Mouse (Mus musculus): ENCODE measurements around the gene Ang2. TPM values are rescaled to one million over a fixed set of nuclear protein-coding genes. Genes with fewer than 3 reads are reported as not detected.
"Not testable (repeated sequence)": the region's sequence is repeated elsewhere in the genome, so short reads cannot be mapped to it uniquely, and the experiment has no call there.

Gene Ang2
- polyA plus RNA-seq (2014; fragmentation: Nextera tagmentation; extraction: Ambion mirVana): not detected in 2 replicates

GRCm38 (mm10) chr14:51199098-51200023 lies at the start of gene Ang2:
Gene Ang2, minus strand, starts transcription at chr14:51199148.
- 77% methylated on average over 5 of the region's 5 CpGs for WGBS
- H3K4me3 ChIP-seq (ENCODE audit: low read depth, low read length): no peak within 1 kb of the TSS
- H3K9me3 ChIP-seq (ENCODE audit: control insufficient read depth, low read length): no peaks in the 10 kb centered on the region
- no peaks in the 10 kb centered on the region for H3K4me1 ChIP-seq (replicated peaks; ENCODE audit: control insufficient read depth, insufficient read depth, low read length)
- no peaks in the 10 kb centered on the region for H3K36me3 ChIP-seq (ENCODE audit: control insufficient read depth, insufficient read depth, low read length)
- no peak for DNase-seq (ENCODE audit: low spot score)
- no peak for ATAC-seq (replicated peaks; ENCODE audit: low FRiP score)
- no peak within 1 kb of the TSS for H3K27ac ChIP-seq (ENCODE audit: low read depth, low read length)
- H3K27me3 ChIP-seq (replicated peaks; ENCODE audit: control insufficient read depth, insufficient read depth, low read length): no peaks in the 10 kb centered on the region
- H3K9ac ChIP-seq (ENCODE audit: low read depth, low read length): no peak within 1 kb of the TSS
- H3K4me2 ChIP-seq: no peak within 1 kb of the TSS

- 80% methylated on average over 1 of the region's 1 CpGs for WGBS
- H3K36me3 ChIP-seq (ENCODE audit: control insufficient read depth, insufficient read depth, low read length): no peaks in the 10 kb centered on the region
- H3K4me3 ChIP-seq (ENCODE audit: low read depth, low read length): no peak overlapping the region
- ATAC-seq (replicated peaks; ENCODE audit: low FRiP score) (no peak), DNase-seq (ENCODE audit: low spot score) (no peak)
- H3K27ac ChIP-seq (ENCODE audit: low read depth, low read length): no peak overlapping the region
- no peak overlapping the region for H3K4me2 ChIP-seq
- H3K9me3 ChIP-seq (ENCODE audit: control insufficient read depth, low read length): no peaks in the 10 kb centered on the region
- no peaks in the 10 kb centered on the region for H3K27me3 ChIP-seq (replicated peaks; ENCODE audit: control insufficient read depth, insufficient read depth, low read length)
- H3K4me1 ChIP-seq (replicated peaks; ENCODE audit: control insufficient read depth, insufficient read depth, low read length): no peaks in the 10 kb centered on the region
- no peak overlapping the region for H3K9ac ChIP-seq (ENCODE audit: low read depth, low read length)
These were observed 48.8 kb upstream of the Ang2 start for GRCm38 (mm10) chr14:51247736-51248135.

- H3K9ac ChIP-seq (ENCODE audit: low read depth, low read length): no peak overlapping the region
- no peaks in the 10 kb centered on the region for H3K36me3 ChIP-seq (ENCODE audit: control insufficient read depth, insufficient read depth, low read length)
- no peak overlapping the region for H3K27ac ChIP-seq (ENCODE audit: low read depth, low read length)
- H3K4me1 ChIP-seq (replicated peaks; ENCODE audit: control insufficient read depth, insufficient read depth, low read length): no peaks in the 10 kb centered on the region
- no peaks in the 10 kb centered on the region for H3K9me3 ChIP-seq (ENCODE audit: control insufficient read depth, low read length)
- no peaks in the 10 kb centered on the region for H3K27me3 ChIP-seq (replicated peaks; ENCODE audit: control insufficient read depth, insufficient read depth, low read length)
- no peak overlapping the region for H3K4me3 ChIP-seq (ENCODE audit: low read depth, low read length)
- DNase-seq (ENCODE audit: low spot score) (no peak), ATAC-seq (replicated peaks; ENCODE audit: low FRiP score) (no peak)
- H3K4me2 ChIP-seq: no peak overlapping the region
These were observed 42.0 kb upstream of the Ang2 start for GRCm38 (mm10) chr14:51240899-51241298.

- H3K36me3 ChIP-seq (ENCODE audit: control insufficient read depth, insufficient read depth, low read length); DNase-seq (ENCODE audit: low spot score); H3K4me3 ChIP-seq (ENCODE audit: low read depth, low read length); H3K27me3 ChIP-seq (replicated peaks; ENCODE audit: control insufficient read depth, insufficient read depth, low read length); H3K9ac ChIP-seq (ENCODE audit: low read depth, low read length); H3K27ac ChIP-seq (ENCODE audit: low read depth, low read length); H3K9me3 ChIP-seq (ENCODE audit: control insufficient read depth, low read length); H3K4me1 ChIP-seq (replicated peaks; ENCODE audit: control insufficient read depth, insufficient read depth, low read length); ATAC-seq (replicated peaks; ENCODE audit: low FRiP score); H3K4me2 ChIP-seq: not testable (repeated sequence)
- WGBS: 73% methylated on average over 1 of the region's 1 CpGs
These were observed 38.5 kb upstream of the Ang2 start for GRCm38 (mm10) chr14:51237488-51237887.

- not testable (repeated sequence) for H3K4me2 ChIP-seq; H3K27ac ChIP-seq (ENCODE audit: low read depth, low read length); DNase-seq (ENCODE audit: low spot score); H3K4me1 ChIP-seq (replicated peaks; ENCODE audit: control insufficient read depth, insufficient read depth, low read length); H3K27me3 ChIP-seq (replicated peaks; ENCODE audit: control insufficient read depth, insufficient read depth, low read length); H3K9me3 ChIP-seq (ENCODE audit: control insufficient read depth, low read length); ATAC-seq (replicated peaks; ENCODE audit: low FRiP score); H3K4me3 ChIP-seq (ENCODE audit: low read depth, low read length); H3K9ac ChIP-seq (ENCODE audit: low read depth, low read length); H3K36me3 ChIP-seq (ENCODE audit: control insufficient read depth, insufficient read depth, low read length)
- WGBS: 59% methylated on average over 4 of the region's 4 CpGs
These were observed 30.7 kb upstream of the Ang2 start for GRCm38 (mm10) chr14:51229657-51230056.

- not testable (repeated sequence) for DNase-seq (ENCODE audit: low spot score); H3K27me3 ChIP-seq (replicated peaks; ENCODE audit: control insufficient read depth, insufficient read depth, low read length); H3K36me3 ChIP-seq (ENCODE audit: control insufficient read depth, insufficient read depth, low read length); H3K4me2 ChIP-seq; H3K9me3 ChIP-seq (ENCODE audit: control insufficient read depth, low read length); H3K27ac ChIP-seq (ENCODE audit: low read depth, low read length); H3K4me1 ChIP-seq (replicated peaks; ENCODE audit: control insufficient read depth, insufficient read depth, low read length); H3K9ac ChIP-seq (ENCODE audit: low read depth, low read length); H3K4me3 ChIP-seq (ENCODE audit: low read depth, low read length); ATAC-seq (replicated peaks; ENCODE audit: low FRiP score)
- WGBS: 79% methylated on average over 3 of the region's 3 CpGs
These were observed 21.1 kb upstream of the Ang2 start for GRCm38 (mm10) chr14:51220075-51220474.

GRCm38 (mm10) chr14:51203115-51203514 lies 4.2 kb upstream of the Ang2 start, which contains the start of gene Ear14:
Gene Ear14, plus strand, starts transcription at chr14:51203391.
- DNase-seq (ENCODE audit: low spot score) (no peak), ATAC-seq (replicated peaks; ENCODE audit: low FRiP score) (no peak)
- Histone ChIP-seq H3K9me3 (ENCODE audit: control insufficient read depth, low read length) (no peaks in the 10 kb centered on the region), H3K4me2 (no peak within 1 kb of the TSS), H3K9ac (ENCODE audit: low read depth, low read length) (no peak within 1 kb of the TSS), H3K27ac (ENCODE audit: low read depth, low read length) (no peak within 1 kb of the TSS), H3K4me3 (ENCODE audit: low read depth, low read length) (no peak within 1 kb of the TSS), H3K27me3 (replicated peaks; ENCODE audit: control insufficient read depth, insufficient read depth, low read length) (no peaks in the 10 kb centered on the region), H3K36me3 (ENCODE audit: control insufficient read depth, insufficient read depth, low read length) (no peaks in the 10 kb centered on the region), H3K4me1 (replicated peaks; ENCODE audit: control insufficient read depth, insufficient read depth, low read length) (no peaks in the 10 kb centered on the region)
- WGBS: 82% methylated on average over 2 of the region's 2 CpGs

GRCm38 (mm10) chr14:51200466-51200865 lies 1.5 kb upstream of the Ang2 start:
- ATAC-seq (replicated peaks; ENCODE audit: low FRiP score): no peak
- WGBS: 85% methylated on average over 2 of the region's 2 CpGs
- no peak overlapping the region for H3K4me2 ChIP-seq
- no peak for DNase-seq (ENCODE audit: low spot score)
- no peak overlapping the region for H3K4me3 ChIP-seq (ENCODE audit: low read depth, low read length)
- no peak overlapping the region for H3K27ac ChIP-seq (ENCODE audit: low read depth, low read length)
- no peak overlapping the region for H3K9ac ChIP-seq (ENCODE audit: low read depth, low read length)
- H3K36me3 ChIP-seq (ENCODE audit: control insufficient read depth, insufficient read depth, low read length): no peaks in the 10 kb centered on the region
- no peaks in the 10 kb centered on the region for H3K4me1 ChIP-seq (replicated peaks; ENCODE audit: control insufficient read depth, insufficient read depth, low read length)
- H3K27me3 ChIP-seq (replicated peaks; ENCODE audit: control insufficient read depth, insufficient read depth, low read length): no peaks in the 10 kb centered on the region
- H3K9me3 ChIP-seq (ENCODE audit: control insufficient read depth, low read length): no peaks in the 10 kb centered on the region

- no peak overlapping the region for H3K4me2 ChIP-seq
- WGBS: 91% methylated on average over 2 of the region's 2 CpGs
These were observed 1.1 kb upstream of the Ang2 start for GRCm38 (mm10) chr14:51200054-51200453.

More at GRCm38 (mm10) chr14:51200054-51200453, 1.1 kb upstream of the Ang2 start:
- no peaks in the 10 kb centered on the region for H3K9me3 ChIP-seq (ENCODE audit: control insufficient read depth, low read length)
- no peak for ATAC-seq (replicated peaks; ENCODE audit: low FRiP score)
- H3K36me3 ChIP-seq (ENCODE audit: control insufficient read depth, insufficient read depth, low read length): no peaks in the 10 kb centered on the region
- no peak overlapping the region for H3K27ac ChIP-seq (ENCODE audit: low read depth, low read length)
- DNase-seq (ENCODE audit: low spot score): no peak
- no peaks in the 10 kb centered on the region for H3K27me3 ChIP-seq (replicated peaks; ENCODE audit: control insufficient read depth, insufficient read depth, low read length)
- no peaks in the 10 kb centered on the region for H3K4me1 ChIP-seq (replicated peaks; ENCODE audit: control insufficient read depth, insufficient read depth, low read length)
- H3K4me3 ChIP-seq (ENCODE audit: low read depth, low read length): no peak overlapping the region
- no peak overlapping the region for H3K9ac ChIP-seq (ENCODE audit: low read depth, low read length)
